Mouse (Mus musculus) layer of hippocampus, adult 9-10 months (tissue): Measurements from ENCODE around the gene Lhx1.

Source experiments
- DNase-seq: peaks from one replicate; pipeline ENCODE4 v3.0.0; 2022; ENCODE audit warnings: low spot score

The Lhx1 gene

DNA sequence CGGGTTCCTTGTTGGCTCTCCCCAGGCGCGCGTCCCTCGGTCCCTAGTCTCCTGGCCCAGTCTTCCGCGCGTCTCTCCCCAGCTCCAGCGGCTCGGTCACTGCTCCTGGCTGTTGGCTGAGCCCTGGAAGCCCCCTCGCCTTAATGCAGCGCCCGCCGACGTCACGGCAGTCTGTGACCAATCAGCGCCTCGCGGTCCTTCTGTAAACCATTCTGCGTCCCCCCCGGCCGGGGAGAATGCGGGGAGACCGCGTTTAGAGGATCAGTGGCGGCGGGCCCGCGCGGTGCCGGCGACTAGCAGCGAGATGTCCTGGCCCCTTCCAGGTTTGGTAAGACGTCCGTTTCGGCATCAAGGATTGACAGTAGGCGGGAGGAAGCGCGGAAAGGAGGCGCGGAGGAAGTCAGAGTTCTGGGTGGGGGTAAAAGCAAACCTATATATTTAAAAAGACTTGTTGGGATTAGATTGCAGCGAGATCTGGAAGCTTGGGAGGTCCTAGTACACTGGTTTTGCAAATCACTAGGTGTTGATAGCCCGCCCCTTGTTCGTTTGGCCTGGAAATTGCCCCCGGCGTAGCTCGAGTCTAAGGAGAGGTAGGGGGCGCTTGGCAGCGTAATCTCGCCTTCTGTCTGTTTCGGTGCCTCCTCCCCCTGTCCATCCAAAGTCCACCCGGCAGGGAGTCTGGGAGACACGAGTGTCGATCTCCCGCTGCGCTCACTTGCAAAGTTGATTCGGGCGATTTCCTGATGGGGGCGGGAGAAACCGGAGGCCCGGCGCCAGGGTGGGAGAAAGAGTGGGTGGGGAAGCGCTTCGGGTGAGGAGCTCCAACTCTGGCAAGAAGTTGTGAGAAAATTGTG, at the start of gene Lhx1:
Lhx1 (minus strand) TSS at position 115 of the 854 bp plus-strand sequence.
- DNase-seq, result no peak

DNA sequence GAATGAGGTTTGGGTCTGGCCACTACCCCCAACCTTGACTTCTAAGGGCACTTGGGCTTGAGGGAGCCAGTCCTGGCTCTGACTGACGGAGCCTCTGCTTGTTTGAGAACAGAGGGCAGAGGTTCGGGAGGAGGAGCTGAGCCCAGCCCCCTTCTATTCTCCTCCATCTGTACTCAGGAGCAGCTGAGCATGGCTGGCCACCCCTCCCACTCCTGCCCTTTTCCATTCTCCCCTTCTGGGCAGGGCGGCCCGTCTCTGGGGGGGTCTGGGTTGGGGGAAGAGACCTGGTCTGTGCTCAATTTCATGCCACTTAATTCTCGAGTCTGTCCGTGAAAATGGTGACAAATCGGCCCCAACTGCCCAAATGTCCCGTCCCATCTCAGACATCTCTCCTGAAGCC, 49.5 kb upstream of the Lhx1 start:
- DNase-seq, result no peak

DNA sequence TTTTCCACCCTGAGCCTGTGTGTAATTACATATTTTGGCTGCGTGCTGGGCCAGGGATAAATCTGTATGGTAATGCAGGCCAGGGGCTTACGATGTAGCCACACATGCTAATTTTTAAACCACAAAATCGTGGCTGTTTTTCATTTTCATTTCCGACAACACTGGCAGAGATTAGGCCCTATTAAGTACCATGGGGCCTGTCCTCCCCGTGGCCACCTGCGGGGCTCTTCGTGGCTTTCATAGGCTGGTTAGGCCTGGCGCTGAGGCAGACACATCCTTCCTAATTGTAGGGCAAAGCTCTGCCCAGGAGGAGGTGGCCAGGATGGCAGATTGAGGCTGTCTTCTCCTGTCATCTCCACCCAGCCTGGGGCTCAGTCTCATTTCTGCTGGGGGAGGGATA, 48.3 kb upstream of the Lhx1 start:
- DNase-seq, result no peak

DNA sequence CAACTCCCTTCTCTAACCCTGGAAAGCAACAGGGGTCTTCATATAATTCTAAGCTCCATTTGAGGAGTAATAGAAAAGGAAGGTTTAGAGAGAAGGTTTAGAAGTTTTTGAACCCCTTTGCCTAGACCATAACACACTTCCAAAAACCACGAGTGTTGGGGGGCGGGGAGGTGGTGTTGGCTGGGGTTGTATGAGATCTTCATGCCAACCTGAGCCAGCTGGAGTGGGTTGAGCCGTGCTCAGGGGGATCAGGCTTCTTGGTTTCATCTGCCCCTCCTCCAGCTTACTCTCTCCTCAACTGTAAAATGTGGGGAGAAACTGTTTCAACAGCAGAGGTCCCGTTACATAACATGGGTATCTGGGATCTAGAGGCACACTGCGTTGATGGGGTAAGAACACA, 45.5 kb upstream of the Lhx1 start:
- DNase-seq, result no peak

DNA sequence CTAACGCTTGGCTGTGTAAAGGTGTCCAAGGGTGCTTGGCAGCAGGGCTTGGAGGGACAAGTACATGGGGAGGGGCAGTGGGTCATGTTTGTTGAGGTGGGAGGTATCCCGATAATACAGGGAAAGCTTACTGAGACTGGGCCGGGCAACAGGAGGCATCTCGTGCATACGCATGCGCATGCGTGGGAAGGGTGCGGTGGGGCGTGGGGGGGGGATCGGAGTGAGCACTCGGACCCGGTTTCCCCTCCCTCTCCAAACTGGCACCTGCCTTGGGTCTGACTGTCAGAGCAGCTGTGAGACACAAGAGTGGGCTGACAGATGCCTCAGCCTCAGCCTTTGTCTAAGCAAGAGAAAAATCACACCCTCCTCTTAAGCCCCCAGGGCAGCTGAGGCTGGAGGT, 45.1 kb upstream of the Lhx1 start:
- no peak for DNase-seq

DNA sequence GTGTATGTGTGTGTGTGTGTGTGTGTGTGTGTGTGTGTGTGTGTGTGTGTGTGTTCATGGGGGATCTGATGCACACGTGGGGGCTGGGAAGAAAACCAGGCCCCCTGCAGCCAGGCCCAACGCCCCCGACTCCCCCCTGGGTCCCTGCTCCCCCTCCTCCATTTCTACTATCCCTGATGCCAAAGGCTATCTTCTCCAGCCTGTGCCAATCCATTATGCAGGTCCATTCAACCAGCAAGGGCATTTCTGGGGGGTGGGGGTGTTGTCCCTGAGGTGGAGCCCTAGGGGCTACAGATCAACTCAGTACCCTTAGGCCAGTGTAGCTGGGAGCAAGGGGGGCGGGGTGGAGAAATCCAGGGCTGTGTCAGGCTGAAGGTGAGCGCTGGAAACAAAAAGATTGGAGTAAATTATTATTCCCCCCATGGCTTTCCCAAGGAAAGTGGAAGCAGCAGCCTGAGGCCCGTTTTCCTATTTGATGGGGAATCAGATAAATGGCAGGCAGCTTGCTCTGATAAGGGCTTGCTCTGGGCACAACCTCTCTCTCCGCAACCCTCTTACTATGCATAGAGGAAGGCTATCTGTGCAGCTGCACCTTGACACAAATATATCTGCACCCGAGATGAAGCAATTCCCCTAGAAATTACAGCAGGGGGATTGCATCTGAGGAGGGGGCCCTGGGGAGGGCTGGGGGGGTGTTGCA, 43.9 kb upstream of the Lhx1 start:
- no peak for DNase-seq

DNA sequence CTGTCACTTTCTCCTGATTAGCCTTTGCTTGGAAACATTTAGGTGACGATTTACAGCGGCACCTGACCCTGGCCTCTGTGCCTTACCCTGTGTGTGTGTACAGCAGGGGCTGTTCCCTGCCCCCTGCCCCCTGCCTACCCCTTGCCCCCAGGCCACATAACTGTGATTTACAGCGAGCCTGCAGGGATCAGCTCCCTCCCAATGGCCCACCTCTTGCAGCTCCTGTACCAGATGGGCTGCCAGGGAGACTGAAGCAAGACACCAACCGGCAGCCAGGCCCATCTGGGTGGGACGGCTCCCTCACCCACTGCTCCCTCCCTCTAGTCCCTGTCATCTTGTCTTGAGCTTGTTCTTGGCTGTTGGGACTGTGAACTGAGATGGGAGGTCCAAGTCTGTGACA, 43.1 kb upstream of the Lhx1 start:
- no peak for DNase-seq

DNA sequence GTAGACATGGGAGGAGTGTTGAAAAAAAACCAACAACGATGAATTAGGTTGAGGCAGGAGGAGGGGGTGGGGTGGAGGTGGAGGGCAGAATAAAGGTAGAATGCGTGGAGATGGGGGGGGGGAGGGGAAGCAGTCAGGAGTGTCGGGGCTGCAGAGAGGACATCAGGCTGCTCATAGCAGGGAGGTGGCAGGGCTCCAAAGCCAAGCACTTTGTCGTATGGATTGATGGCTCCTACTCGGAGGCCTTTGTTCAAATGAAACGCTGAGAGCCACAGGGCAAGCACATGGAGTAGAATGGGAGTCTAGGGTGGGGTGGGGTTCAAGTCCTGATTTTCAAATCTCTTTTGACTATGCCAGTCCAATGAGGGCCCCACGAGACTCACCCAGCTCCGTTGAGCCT, 41.4 kb upstream of the Lhx1 start:
- no peak for DNase-seq

DNA sequence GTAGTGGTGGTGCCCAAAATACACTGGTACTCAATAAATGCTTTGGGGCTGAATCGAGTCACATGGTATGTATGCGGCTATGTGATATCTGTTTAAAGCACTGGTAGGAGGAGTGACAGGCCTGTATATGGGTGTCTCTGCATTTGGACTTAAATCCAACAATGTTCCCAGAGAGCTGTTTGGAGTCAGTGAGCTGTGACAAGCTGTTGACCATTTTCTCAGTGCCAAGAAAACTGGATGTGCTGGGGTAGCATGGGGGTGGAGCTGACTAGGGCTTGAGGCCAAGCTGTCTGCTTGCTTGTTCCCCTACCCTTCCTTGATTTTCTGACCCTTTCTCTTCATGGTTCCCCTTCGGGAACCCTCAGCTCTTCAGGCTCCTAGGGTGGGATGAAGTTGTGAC, 39.9 kb upstream of the Lhx1 start:
- DNase-seq, result no peak

DNA sequence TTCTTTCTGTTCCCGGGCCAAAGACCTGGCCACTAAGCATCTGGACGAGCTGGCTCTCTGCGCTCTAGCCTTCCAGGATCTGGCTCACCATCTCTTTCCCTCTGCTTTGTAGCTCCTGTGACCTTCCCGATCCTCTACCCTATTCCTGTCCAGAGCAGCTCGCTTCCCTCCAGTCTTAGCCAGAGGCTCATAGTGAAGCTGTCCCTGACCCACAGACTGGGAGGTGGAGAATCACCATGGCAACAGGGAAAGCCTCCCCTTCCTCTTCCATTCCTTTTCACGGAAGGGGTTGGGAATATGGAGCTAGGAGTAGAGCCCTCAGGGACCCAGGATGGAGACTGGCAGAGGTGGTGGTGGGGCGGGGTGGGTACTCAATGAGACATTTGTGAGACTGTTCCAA, 38.0 kb upstream of the Lhx1 start:
- DNase-seq, result no peak

DNA sequence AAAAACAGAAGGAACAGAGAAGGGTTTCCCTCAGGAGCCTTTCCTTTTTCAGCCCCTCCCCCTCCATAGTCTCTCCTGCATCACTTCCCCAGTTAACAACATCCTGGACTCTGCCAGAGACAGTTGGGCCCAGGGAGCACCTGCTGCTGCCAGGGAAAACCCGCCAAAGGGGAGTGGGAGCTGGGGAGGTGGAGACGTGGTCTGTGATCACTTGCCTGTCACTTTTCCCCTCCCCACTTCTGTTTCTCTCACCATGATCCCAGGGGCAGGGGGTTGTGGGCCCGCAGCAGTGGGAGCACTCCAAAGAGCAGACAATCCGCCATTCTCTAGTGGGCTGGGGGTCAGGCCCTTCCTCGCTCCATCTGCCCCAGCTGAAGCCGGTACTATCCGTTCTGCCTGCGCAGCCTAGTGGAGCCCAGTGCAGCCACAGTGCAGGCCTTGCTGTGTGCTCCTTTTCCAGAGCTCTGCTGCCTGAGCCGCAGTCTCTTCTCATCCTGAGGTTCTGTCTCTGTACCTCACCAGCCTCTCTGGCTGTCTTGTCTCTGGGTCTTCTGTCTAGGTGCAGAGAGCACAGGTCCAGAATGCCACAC, 37.5 kb upstream of the Lhx1 start:
- DNase-seq, result no peak

DNA sequence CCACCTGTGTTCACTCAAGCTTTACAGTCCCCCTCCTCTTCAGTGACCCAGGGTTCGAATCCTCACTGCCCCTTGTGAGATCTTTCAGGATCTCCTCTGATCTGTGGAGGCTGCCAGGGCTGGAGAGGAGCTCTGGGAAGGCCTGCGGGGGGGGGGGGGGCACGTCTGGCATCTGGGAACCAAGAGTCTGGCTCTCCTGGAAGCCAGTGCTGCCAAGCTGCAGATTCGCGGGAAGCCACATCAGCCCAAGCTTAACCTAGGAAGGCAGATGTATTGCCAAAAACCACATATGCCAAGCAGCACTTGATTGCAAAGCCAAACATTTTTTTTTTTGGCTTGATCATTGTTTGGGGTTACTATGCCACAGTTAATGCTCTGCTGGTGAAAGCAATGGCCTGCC, 36.2 kb upstream of the Lhx1 start:
- no peak for DNase-seq

DNA sequence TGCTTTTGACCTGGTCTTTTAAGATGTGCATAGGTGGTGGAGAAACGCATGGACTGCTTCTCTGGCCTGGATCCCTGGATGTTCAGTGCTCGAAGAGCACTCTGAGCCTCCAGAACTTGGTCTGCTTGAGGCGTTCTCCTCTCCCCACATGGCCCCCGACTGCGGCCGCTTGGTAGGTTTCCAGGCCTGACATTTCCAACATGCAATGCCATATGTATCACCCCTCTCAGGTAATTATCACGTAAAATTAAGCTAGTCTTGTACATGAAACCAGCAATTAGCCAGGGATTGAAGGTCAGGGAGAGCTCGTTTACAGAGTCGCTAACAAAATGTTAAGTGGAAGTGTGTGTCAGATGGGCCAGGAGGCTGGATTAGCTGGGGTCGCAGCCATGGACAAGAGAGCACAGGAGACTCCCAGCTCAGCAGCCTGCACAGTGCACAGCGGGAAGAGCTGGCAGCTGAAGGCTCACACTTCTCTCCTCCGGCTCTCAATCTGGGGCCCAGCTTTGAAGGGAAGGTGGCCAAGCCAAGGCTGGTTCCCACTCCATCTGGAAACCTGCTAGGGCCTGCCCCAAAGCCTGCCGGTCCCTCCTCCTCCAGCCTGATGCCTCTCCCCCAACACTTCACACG, 28.6 kb upstream of the Lhx1 start:
- no peak for DNase-seq

DNA sequence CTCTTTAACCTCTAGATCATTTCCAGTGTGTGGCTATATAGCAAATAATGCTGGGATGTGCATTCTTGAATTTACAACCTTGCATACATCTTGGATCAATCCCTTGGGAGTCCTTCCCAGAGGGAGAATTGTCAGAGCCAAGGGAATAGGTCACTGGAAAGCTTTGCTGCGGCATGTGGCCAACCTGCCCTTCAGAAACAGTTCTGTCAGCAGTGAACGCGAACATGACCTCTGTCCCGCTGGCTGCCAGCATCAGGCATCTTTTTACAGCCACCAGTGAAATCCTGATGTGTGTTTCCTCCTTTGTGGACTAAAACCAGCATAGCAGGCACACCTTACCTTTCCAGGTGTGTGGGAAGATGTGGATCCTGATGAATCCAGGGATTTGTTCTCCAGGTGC, 26.0 kb upstream of the Lhx1 start:
- no peak for DNase-seq

DNA sequence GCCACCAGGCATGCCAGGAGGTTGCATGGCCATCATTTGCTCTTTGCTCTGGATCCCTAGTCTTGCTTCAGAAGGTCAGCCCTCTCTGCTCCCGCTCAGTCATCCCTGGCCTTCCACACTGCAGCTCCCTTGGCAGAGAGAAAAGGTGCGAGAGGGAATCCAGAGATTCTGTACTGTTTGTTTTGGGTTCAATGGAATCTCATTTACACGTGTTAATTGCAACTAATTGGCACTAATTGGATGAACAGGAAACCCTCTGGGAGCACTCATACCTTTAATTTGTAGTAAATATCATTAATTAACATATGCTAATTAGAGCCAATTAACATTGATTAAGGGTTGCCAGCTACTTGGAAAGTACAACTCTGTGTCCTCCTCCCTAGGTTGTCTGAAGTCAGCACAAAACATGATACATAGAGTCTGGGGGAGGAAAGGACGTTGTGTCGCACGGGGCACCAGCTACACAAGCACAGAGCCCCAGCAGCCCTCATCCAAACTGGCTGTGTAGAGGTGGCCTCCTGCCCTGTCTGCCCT, 24.0 kb upstream of the Lhx1 start:
- no peak for DNase-seq

DNA sequence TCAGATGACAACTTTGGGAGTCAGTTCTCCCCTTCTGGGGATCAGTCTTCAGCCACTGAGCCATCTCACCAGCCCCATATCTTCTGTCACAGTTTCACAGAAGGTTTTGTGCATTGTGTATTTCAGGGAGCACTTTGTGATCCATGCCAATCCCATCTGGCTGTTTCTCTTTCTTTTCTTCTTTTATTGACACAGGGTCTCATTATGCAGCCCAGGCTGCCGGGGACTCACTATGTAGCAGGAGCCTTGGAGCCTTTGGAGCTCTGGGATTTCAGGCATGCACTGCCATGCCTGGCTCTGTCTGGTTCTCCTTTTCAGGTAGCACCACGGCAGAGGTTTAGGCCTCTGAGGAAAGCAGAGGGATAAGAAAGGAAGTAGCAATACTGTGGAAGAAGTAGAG, 23.0 kb upstream of the Lhx1 start:
- no peak for DNase-seq

DNA sequence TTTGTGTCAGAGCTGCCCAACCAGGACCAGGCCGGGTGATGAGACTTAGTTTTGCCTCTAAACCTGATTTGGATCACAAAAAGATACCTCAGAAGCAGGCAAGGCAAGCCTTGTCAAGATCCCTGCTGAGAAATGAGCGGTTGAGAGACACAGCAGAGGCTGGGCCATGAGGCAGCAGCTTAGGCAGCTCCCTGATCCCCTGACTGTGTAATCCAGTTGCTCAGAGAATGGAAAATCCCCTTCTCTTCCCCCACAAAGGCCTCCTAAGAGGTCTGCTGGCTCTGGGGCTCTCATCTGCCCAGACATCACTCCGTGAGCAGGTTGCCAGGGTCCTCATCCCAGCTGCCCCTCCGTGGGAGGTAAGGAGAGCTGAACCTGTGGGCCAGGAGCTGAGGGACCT, 14.6 kb upstream of the Lhx1 start:
- DNase-seq, result no peak

DNA sequence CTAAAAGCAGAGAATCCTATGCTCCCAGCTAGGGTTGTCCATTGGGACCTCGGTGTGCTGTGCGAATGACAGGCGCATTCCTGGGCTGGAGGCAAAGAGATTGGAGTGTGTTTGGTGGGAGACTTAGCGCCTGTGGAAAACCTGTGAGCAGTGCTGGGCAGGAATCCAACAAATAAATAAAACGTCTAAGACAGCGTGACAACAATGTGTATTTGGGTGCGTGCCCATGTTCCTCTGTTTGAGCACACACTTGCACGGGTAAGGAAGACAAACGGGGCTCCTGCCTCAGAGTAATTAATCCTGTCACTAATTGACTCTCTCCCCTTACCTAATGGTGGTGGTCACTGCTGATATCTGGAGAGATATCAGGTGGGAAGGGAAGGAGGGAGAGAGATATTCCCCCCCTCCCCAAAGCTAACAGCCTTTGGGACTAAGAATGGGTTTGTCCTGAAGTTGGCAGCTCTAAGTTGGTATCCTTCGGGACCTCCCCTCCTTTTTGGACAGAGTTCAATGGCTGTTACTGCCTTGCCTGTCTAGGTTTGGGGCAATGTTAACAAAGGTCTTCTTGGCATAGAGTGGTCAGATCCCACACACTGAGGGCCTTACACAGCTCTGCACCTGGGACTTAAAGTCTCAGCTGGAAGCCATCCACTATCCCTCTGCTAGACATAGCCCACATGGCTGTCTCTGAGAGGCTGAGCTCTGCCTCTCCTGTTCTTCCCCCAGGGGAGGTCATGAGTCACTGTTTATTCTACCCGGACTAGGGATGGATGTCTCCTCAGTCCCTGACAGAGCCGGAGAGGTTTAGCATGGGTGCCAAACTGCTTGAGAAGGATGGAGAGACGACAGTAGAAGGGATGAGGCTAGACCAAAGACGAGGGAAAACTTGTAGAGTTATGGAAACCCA, 4.7 kb upstream of the Lhx1 start:
- DNase-seq, result no peak

DNA sequence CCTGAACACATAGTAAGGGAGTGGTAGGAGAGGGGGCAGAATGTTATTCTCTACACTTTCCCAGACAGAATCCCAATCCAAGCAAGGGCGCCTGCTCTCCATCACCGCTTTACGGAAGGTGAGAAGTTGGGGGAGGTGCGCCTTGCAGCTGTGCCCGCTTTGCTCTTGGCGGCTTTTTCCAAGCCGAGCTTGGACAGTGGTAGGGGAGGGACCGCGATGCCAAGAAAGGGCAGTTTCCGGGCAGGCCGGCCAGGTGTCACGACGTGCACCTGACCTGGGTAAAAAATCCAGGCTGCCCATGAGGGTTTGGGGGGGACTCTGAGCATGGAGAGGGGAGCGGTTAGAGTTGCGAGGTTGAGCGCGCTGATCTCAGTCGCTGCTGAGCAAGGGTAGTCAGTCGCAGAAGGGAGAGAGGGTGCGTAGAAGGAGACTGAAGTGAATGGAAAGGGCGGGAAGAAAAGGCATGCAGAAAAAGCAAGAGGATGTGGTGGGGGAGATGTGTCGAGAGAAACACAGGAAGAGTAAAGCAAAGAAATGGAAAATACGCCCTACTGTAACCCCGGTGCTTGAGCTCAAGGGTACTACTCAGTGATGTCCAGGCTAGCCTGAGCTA, 3.9 kb upstream of the Lhx1 start:
- DNase-seq, result no peak

DNA sequence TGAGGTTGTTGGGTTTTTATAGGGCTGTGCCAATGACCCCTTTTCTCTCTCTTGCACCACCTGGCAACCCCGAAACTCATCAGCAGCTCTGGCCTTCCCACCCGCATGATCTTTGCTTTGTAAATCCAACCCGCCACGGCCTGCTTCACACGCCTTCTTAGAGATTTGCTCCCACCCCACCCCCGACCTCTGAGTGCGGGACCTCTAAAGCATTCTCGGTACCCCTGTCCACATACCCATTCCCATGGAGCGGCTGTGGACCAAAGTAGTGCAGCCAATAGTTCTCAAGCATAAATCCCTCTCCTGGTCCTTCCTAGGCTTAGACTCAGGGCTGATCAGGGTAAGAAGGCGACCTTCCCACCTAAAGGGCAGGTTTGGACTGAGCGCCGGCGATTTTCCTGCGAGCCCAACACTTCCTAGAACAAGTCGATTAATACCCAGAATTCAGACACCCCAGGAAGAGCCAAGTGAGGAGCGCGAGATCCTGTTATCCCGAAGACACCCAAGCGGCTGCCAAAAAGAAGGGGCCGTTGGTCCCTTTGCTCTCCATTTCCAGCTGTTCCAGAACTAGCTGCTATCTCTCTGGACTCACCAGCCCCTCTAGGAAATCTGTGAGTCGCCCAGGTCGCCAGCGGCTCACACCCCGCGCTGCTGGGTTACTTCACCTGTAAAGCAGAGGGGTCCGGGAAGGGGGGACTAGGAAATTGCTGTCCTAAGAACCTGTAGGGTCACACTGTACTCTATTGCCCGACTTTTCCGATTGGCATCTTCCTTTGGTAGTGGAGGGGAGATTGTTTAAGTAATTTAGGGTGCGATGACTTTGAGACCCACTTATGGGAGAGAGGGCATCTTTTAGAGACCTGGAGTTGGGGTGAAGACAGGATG, 1.9 kb upstream of the Lhx1 start:
- DNase-seq, result no peak
